Mouse (Mus musculus): ENCODE measurements around the gene Krt35. TPM values are rescaled to one million over a fixed set of nuclear protein-coding genes. Genes with fewer than 3 reads are reported as not detected.

The Krt35 gene
- total RNA-seq, 4 experiments from 2014 or later, result not detected

- no peak for DNase-seq (ENCODE audit: low spot score in 2 of 2)
Measured at GRCm38 (mm10) chr11:100066236-100067010, 29.6 kb downstream of the Krt35 start.

- DNase-seq (ENCODE audit: low spot score in 2 of 2), result no peak
Measured at GRCm38 (mm10) chr11:100058875-100059274, 37.2 kb downstream of the Krt35 start.

- DNase-seq (ENCODE audit: low spot score in 2 of 2), result no peak
Measured at GRCm38 (mm10) chr11:100055686-100056655, 40.1 kb downstream of the Krt35 start.

DNA sequence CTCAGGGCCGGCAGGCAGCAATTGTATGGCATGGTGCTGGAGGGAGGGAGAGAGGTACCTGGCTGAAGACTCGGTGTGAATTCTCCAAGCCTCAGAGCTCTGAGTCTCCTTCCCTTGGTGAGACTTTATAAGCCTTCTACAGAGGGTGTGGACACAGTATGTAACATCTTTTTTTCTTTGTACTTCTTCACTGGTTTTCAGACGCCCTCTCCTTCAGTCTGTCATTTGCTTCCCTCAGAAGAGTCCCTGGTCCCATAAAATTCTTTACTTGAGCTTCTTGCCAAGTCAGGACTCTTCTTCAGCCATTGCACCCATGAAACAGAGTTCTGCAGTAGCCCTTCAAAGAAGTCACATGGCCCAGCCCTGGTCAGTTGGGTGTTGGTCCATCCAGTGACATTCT, 45.6 kb downstream of the Krt35 start, which contains the start of gene Krt31:
Gene Krt31, minus strand, starts transcription at position 101 of the 400 bp plus-strand sequence.
- DNase-seq (ENCODE audit: low spot score in 2 of 2), result no peak

DNA sequence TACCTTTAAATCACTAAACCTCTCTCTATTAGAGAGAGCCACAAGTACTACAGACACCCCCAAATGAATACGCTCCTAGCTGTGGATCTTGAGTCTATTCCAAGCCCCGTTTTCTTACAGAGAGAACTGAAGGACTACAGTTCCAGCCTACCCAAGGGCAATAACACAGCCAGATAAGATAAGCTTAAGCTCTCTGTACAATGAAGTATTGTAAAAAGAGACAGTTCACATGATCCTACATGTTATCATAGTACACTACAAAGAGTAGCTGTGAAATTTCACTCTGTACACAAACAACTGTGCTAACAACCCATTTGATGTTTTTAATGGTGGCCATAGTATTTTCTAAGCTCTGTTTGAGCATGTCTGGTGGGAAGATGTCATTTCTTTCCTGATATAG, 48.8 kb downstream of the Krt35 start:
- no peak for DNase-seq (ENCODE audit: low spot score in 2 of 2)

DNA sequence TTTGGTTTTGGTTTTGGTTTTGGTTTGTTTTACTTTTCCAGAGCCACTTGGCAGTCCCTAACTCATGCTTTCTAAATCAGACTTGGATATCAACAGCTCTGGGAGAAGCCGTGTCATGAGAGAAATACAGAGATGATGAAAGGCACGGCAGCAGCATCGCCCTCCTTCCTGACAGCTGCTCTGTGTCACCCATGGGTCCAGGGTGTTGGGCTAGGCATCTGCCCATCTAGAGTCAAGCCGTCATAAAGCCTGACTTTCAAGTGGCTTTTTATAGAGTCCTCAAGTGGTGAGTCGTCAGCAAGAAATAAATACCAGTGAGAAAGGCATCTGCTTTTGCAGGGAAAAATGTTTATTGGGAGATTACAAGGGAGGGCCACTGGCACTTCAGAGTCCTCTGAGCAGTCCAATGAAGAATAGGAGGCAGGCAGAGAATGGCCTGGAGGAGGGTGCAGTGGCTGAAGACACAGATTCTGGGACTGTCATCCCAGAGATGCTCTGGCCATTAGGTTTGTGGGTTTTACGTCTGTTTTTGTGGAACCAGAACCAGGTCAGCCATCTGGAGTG, 49.7 kb downstream of the Krt35 start:
- no peak for DNase-seq (ENCODE audit: low spot score in 2 of 2)

Other genes with a start within 250 kb of the Krt35 start
- not detected for gene Krtap4-16, start 244.6 kb downstream of the Krt35 start, total RNA-seq (2022)
- not detected for gene Gm11568, start 238.3 kb downstream of the Krt35 start, total RNA-seq (2022)
- not detected for gene Gm11559, start 231.8 kb downstream of the Krt35 start, total RNA-seq (2022)
- not detected for gene Krtap9-1, start 222.9 kb downstream of the Krt35 start, total RNA-seq (2022)
- not detected for gene Gm11567, start 217.1 kb downstream of the Krt35 start, total RNA-seq (2022)
- gene Krtap31-1, start 188.3 kb downstream of the Krt35 start, total RNA-seq (2022), result not detected
- gene Gm11565, start 181.5 kb downstream of the Krt35 start, total RNA-seq (2022), result not detected
- gene Krtap31-2, start 159.9 kb downstream of the Krt35 start, total RNA-seq (2022), result not detected
- not detected for gene Krtap9-5, start 147.8 kb downstream of the Krt35 start, total RNA-seq (2022)
- gene Krtap29-1, start 117.2 kb downstream of the Krt35 start, total RNA-seq (2022), result not detected
- not detected for gene Krtap16-1, start 109.6 kb downstream of the Krt35 start, total RNA-seq (2022)
- gene Krtap17-1, start 102.2 kb downstream of the Krt35 start, total RNA-seq (2022), result not detected
- gene Krt33a, start 80.0 kb downstream of the Krt35 start, total RNA-seq (2022), result not detected
- not detected for gene Krt33b, start 66.4 kb downstream of the Krt35 start, total RNA-seq (2022)
- not detected for gene Krt34, start 54.7 kb downstream of the Krt35 start, total RNA-seq (2022)
- gene Krt31, start 45.7 kb downstream of the Krt35 start, total RNA-seq (2022), result not detected
- not detected for gene Krt32, start 8.0 kb downstream of the Krt35 start, total RNA-seq (2022)
- not detected for gene Krt36, start 9.4 kb upstream of the Krt35 start, total RNA-seq (2022)
- not detected for gene Krt13, start 25.3 kb upstream of the Krt35 start, total RNA-seq (2022)
- gene Krt15, start 39.7 kb upstream of the Krt35 start, total RNA-seq (2022), result not detected
- not detected for gene Krt19, start 52.4 kb upstream of the Krt35 start, total RNA-seq (2022)
- 1 to 10 TPM; 4.2 to 5.0 (median 4.4) TPM for gene Krt9, start 97.0 kb upstream of the Krt35 start, total RNA-seq (2022)
- gene Krt14, start 111.3 kb upstream of the Krt35 start, total RNA-seq (2022), result not detected
- not detected for gene Krt16, start 152.7 kb upstream of the Krt35 start, total RNA-seq (2022)
- under 1 TPM in 1 of 4 experiments, not detected in 3; 0.50 TPM for gene Krt17, start 164.8 kb upstream of the Krt35 start, total RNA-seq (2022)
- not detected for gene Krt42, start 173.6 kb upstream of the Krt35 start, total RNA-seq (2022)
- 100 to 1,000 TPM; 753 to 824 (median 763) TPM for gene Eif1, start 223.6 kb upstream of the Krt35 start, total RNA-seq (2022)
- not detected for gene Gast, start 238.2 kb upstream of the Krt35 start, total RNA-seq (2022)